Mouse (Mus musculus): Measurements from ENCODE around the gene Ccdc28a. TPM values are rescaled to one million over a fixed set of nuclear protein-coding genes. Genes with fewer than 3 reads are reported as not detected.

Gene Ccdc28a
- polyA plus RNA-seq (2014; fragmentation: Nextera tagmentation; extraction: Ambion mirVana): 6.7 and 9.2 TPM in 2 replicates

GRCm38 (mm10) chr10:18234560-18235401 lies at the start of gene Ccdc28a:
Ccdc28a (minus strand) TSS chr10:18234998.
- Histone ChIP-seq H3K27ac (ENCODE audit: low read depth) (no peak within 1 kb of the TSS; the same call in 1 of the 2 replicates), H3K4me1 (ENCODE audit: insufficient read depth) (no peaks in the 10 kb centered on the region), H3K36me3 (ENCODE audit: insufficient read depth) (no peaks in the 10 kb centered on the region), H3K9ac (peak within 1 kb of the TSS; percentile 59), H3K4me2 (peak within 1 kb of the TSS; percentile 85), H3K9me3 (ENCODE audit: low read depth, low read length) (no peaks in the 10 kb centered on the region), H3K27me3 (ENCODE audit: insufficient read depth, low read length) (no peaks in the 10 kb centered on the region), H3K4me3 (ENCODE audit: low read depth, low read length) (peak within 1 kb of the TSS; percentile 72)
- WGBS: 2% methylated on average over 41 of the region's 41 CpGs
- DNase-seq (peak; percentile 99), ATAC-seq (ENCODE audit: insufficient read depth) (peak; percentile 99)
- 0 out of 2 replicates have a peak, but pooled peaks have one; percentile 25 for TF ChIP-seq CTCF (IDR thresholded peaks at IDR 0.05; ENCODE audit: low read depth)

- H3K27ac ChIP-seq (ENCODE audit: low read depth): no peak overlapping the region
- no peak overlapping the region for H3K4me2 ChIP-seq
- DNase-seq: no peak
These were observed 49.2 kb upstream of the Ccdc28a start for GRCm38 (mm10) chr10:18283991-18284390.

GRCm38 (mm10) chr10:18276090-18276734 lies 41.4 kb upstream of the Ccdc28a start:
- no peak for ATAC-seq (ENCODE audit: insufficient read depth)
- H3K36me3 ChIP-seq (ENCODE audit: insufficient read depth): no peaks in the 10 kb centered on the region

More at GRCm38 (mm10) chr10:18283991-18284390, 49.2 kb upstream of the Ccdc28a start:
- Histone ChIP-seq H3K27me3 (ENCODE audit: insufficient read depth, low read length) (no peaks in the 10 kb centered on the region), H3K9me3 (ENCODE audit: low read depth, low read length) (no peaks in the 10 kb centered on the region), H3K4me3 (ENCODE audit: low read depth, low read length) (no peak overlapping the region), H3K36me3 (ENCODE audit: insufficient read depth) (no peaks in the 10 kb centered on the region), H3K9ac (no peak overlapping the region), H3K4me1 (ENCODE audit: insufficient read depth) (no peaks in the 10 kb centered on the region)
- no peak for ATAC-seq (ENCODE audit: insufficient read depth)
- 81% methylated on average over 5 of the region's 5 CpGs for WGBS
- TF ChIP-seq CTCF (IDR thresholded peaks at IDR 0.05; ENCODE audit: low read depth): no peak

GRCm38 (mm10) chr10:18251345-18251744 lies 16.5 kb upstream of the Ccdc28a start:
- no peaks in the 10 kb centered on the region for H3K4me1 ChIP-seq (ENCODE audit: insufficient read depth)
- WGBS: 66% methylated on average over 4 of the region's 4 CpGs
- H3K36me3 ChIP-seq (ENCODE audit: insufficient read depth): no peaks in the 10 kb centered on the region
- H3K27ac ChIP-seq (ENCODE audit: low read depth): no peak overlapping the region
- H3K4me3 ChIP-seq (ENCODE audit: low read depth, low read length): no peak overlapping the region
- no peak for ATAC-seq (ENCODE audit: insufficient read depth)
- H3K9me3 ChIP-seq (ENCODE audit: low read depth, low read length): no peaks in the 10 kb centered on the region
- H3K27me3 ChIP-seq (ENCODE audit: insufficient read depth, low read length): no peaks in the 10 kb centered on the region
- TF ChIP-seq CTCF (IDR thresholded peaks at IDR 0.05; ENCODE audit: low read depth): no peak
- H3K4me2 ChIP-seq: no peak overlapping the region
- no peak overlapping the region for H3K9ac ChIP-seq
- no peak for DNase-seq

More at GRCm38 (mm10) chr10:18276090-18276734, 41.4 kb upstream of the Ccdc28a start:
- Histone ChIP-seq H3K4me2 (no peak overlapping the region), H3K27ac (ENCODE audit: low read depth) (no peak overlapping the region), H3K9ac (no peak overlapping the region), H3K9me3 (ENCODE audit: low read depth, low read length) (no peaks in the 10 kb centered on the region; the same call in 1 of the 2 replicates), H3K27me3 (ENCODE audit: insufficient read depth, low read length) (no peaks in the 10 kb centered on the region), H3K4me1 (ENCODE audit: insufficient read depth) (no peaks in the 10 kb centered on the region), H3K4me3 (ENCODE audit: low read depth, low read length) (no peak overlapping the region)
- TF ChIP-seq CTCF (IDR thresholded peaks at IDR 0.05; ENCODE audit: low read depth): no peak
- DNase-seq: no peak
- 79% methylated on average over 4 of the region's 4 CpGs for WGBS

- no peaks in the 10 kb centered on the region for H3K27me3 ChIP-seq (ENCODE audit: insufficient read depth, low read length)
- peak; percentile 36; the same call in 1 of the 2 replicates for TF ChIP-seq CTCF (IDR thresholded peaks at IDR 0.05; ENCODE audit: low read depth)
- no peaks in the 10 kb centered on the region for H3K9me3 ChIP-seq (ENCODE audit: low read depth, low read length)
- H3K4me2 ChIP-seq: no peak overlapping the region
- H3K36me3 ChIP-seq (ENCODE audit: insufficient read depth): no peaks in the 10 kb centered on the region
- H3K4me1 ChIP-seq (ENCODE audit: insufficient read depth): no peaks in the 10 kb centered on the region
- no peak overlapping the region for H3K9ac ChIP-seq
- ATAC-seq (ENCODE audit: insufficient read depth) (no peak), DNase-seq (peak; percentile 46)
- H3K27ac ChIP-seq (ENCODE audit: low read depth): no peak overlapping the region
- H3K4me3 ChIP-seq (ENCODE audit: low read depth, low read length): no peak overlapping the region
- WGBS: 60% methylated on average over 2 of the region's 2 CpGs
These were observed 8.8 kb upstream of the Ccdc28a start for GRCm38 (mm10) chr10:18243614-18244013.

GRCm38 (mm10) chr10:18237191-18237590 lies 2.4 kb upstream of the Ccdc28a start:
- Histone ChIP-seq H3K27me3 (ENCODE audit: insufficient read depth, low read length) (no peaks in the 10 kb centered on the region), H3K36me3 (ENCODE audit: insufficient read depth) (no peaks in the 10 kb centered on the region), H3K4me1 (ENCODE audit: insufficient read depth) (no peaks in the 10 kb centered on the region), H3K27ac (ENCODE audit: low read depth) (no peak overlapping the region), H3K9me3 (ENCODE audit: low read depth, low read length) (no peaks in the 10 kb centered on the region), H3K4me3 (ENCODE audit: low read depth, low read length) (no peak overlapping the region), H3K4me2 (no peak overlapping the region), H3K9ac (no peak overlapping the region)
- DNase-seq (no peak), ATAC-seq (ENCODE audit: insufficient read depth) (no peak)
- 82% methylated on average over 7 of the region's 7 CpGs for WGBS
- no peak for TF ChIP-seq CTCF (IDR thresholded peaks at IDR 0.05; ENCODE audit: low read depth)
